Mouse (Mus musculus): ENCODE measurements around the gene B830017H08Rik.

The B830017H08Rik gene

GRCm38 (mm10) chr16:17812120-17812519, 20.8 kb upstream of the B830017H08Rik start:
- no peak for DNase-seq

- no peak for DNase-seq
Observed at GRCm38 (mm10) chr16:17813173-17813572, 19.7 kb upstream of the B830017H08Rik start.

GRCm38 (mm10) chr16:17815411-17816402, 17.2 kb upstream of the B830017H08Rik start:
- peak; percentile 75 for DNase-seq

- no peak for DNase-seq
Observed at GRCm38 (mm10) chr16:17816528-17816927, 16.4 kb upstream of the B830017H08Rik start.

- DNase-seq: no peak
Observed at GRCm38 (mm10) chr16:17826500-17826899, 6.4 kb upstream of the B830017H08Rik start.

GRCm38 (mm10) chr16:17828229-17828628, 4.7 kb upstream of the B830017H08Rik start:
- DNase-seq: no peak

GRCm38 (mm10) chr16:17828867-17829266, 4.1 kb upstream of the B830017H08Rik start:
- no peak for DNase-seq

GRCm38 (mm10) chr16:17830385-17831178, 2.3 kb upstream of the B830017H08Rik start:
- no peak for DNase-seq

GRCm38 (mm10) chr16:17831781-17832180, 1.1 kb upstream of the B830017H08Rik start:
- DNase-seq: no peak

GRCm38 (mm10) chr16:17833321-17833680, 380 bp downstream of the B830017H08Rik start:
- no peak for DNase-seq

GRCm38 (mm10) chr16:17833681-17834399, 919 bp downstream of the B830017H08Rik start:
- no peak for DNase-seq

GRCm38 (mm10) chr16:17834543-17834942, 1.6 kb downstream of the B830017H08Rik start:
- no peak for DNase-seq

- DNase-seq: no peak
Observed at GRCm38 (mm10) chr16:17835481-17835880, 2.6 kb downstream of the B830017H08Rik start.

GRCm38 (mm10) chr16:17838051-17838450, 5.1 kb downstream of the B830017H08Rik start, which contains the start of gene Car15:
Gene Car15 (minus strand): TSS chr16:17838364.
- no peak for DNase-seq

GRCm38 (mm10) chr16:17839976-17840375, 7.1 kb downstream of the B830017H08Rik start:
- DNase-seq: no peak

- DNase-seq: no peak
Observed at GRCm38 (mm10) chr16:17842437-17842836, 9.5 kb downstream of the B830017H08Rik start.

GRCm38 (mm10) chr16:17843701-17844365, 10.9 kb downstream of the B830017H08Rik start:
- DNase-seq: no peak

GRCm38 (mm10) chr16:17848431-17848830, 15.5 kb downstream of the B830017H08Rik start:
- DNase-seq: no peak

GRCm38 (mm10) chr16:17848928-17849327, 16.0 kb downstream of the B830017H08Rik start:
- no peak for DNase-seq

- no peak for DNase-seq
Observed at GRCm38 (mm10) chr16:17849486-17849885, 16.6 kb downstream of the B830017H08Rik start.

- DNase-seq: no peak
Observed at GRCm38 (mm10) chr16:17851331-17851730, 18.4 kb downstream of the B830017H08Rik start.

- no peak for DNase-seq
Observed at GRCm38 (mm10) chr16:17851860-17852259, 18.9 kb downstream of the B830017H08Rik start.
